Mouse (Mus musculus) retina, postnatal 7 days (tissue): ENCODE data around the gene Clec4n.
"Not testable (repeated sequence)": the region's sequence is repeated elsewhere in the genome, so short reads cannot be mapped to it uniquely, and the experiment has no call there.

Experiments
- DNase-seq: peaks from one replicate; pipeline ENCODE4 v3.0.0-alpha.2; 2012; ENCODE audit warnings: low read depth, low spot score

Clec4n gene

DNA sequence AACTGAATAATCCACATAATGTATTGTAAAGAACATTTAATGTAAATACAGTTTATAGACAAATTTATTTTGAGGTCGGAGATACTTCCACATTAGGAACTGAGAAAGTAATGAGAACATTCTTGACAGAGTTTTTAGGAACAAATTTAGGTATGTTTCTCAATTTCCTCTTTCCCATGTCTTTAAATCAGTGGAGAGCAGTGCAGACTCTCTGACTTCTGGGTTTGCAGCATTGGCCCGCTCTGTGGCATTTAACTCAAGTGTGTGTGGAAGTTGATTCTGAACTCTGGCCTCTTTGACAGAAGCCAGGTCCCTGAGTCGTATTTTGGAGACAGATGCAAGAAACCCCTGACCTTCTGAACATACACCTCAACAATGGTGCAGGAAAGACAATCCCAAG, at the start of gene Clec4n:
Clec4n (plus strand) TSS at position 200 of the 400 bp plus-strand sequence.
- no peak for DNase-seq

DNA sequence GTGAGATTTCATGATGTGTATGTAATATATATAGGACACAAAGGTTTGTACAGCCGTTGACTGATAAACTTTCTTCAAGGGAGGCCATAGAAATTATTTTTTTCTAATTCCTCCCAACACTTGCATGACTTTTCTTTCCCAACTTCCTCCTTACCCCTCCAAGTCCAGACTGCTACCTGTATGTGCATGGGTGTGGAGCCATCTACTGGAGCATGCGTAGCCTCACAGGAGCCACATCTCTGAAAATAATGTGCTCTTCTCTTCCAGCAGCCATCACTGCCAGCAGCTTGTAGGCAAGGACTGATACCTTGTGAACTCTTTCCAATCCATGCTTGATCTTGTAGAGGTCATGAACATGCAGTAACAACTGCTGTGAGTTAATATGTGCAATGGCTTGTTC, 44.8 kb upstream of the Clec4n start:
- DNase-seq, result not testable (repeated sequence)

DNA sequence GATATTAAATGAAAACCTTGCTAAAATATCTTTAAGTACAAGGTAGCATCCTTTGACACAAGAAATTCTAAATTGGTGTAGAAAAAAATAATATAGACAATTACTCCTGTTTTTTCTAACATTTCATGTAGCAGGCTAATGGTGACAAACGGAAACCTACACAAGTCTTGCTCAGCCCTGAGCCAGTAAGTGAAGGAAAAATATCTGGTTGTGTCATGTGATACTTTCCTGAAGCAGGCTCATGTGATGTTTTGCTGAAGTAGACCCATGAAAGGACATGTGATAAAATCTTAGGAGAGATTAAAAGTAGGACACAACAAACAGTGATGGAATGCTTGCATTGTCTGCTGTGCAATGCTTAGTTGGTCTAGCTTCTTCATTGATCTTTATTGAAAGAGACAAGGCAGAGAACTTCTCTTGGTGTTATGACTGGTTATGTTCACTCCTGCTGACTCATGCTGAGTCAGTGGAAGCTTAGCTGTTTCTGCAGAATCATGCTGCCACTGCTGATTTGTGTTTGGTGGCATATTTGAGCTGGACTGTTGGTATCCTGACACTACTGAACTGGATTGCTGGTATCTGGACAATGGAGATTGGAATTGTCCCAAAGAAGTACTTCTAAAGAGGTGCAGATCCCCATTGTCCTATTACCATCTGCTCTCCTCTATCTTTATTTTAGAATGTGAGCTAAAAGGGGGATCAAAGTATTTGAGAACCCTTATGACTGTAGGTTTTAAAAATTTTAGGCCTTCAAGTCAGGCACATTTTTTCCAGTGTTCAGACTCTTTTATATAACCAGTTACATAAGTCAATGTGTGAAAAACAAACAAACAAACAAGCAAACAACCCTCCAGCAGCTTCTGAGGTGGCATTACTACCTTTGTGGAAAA, 22.2 kb upstream of the Clec4n start:
- DNase-seq, result no peak

DNA sequence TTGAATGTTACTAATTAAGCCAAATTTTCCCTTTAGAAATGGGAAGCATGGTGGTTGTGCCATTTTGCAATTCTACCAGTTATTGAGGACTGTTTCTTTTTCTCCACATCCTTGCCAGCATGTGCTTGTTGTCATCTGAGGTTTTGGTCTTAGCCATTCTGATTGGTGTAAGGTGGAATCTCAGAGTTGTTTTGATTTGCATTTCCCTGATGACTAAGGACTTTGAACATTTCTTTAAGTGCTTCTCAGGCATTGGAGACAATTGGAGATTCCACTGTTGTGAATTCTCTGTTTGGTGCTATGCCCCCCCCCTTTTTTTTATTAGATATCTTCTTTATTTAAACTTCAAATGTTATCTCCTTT, 21.6 kb upstream of the Clec4n start:
- not testable (repeated sequence) for DNase-seq

DNA sequence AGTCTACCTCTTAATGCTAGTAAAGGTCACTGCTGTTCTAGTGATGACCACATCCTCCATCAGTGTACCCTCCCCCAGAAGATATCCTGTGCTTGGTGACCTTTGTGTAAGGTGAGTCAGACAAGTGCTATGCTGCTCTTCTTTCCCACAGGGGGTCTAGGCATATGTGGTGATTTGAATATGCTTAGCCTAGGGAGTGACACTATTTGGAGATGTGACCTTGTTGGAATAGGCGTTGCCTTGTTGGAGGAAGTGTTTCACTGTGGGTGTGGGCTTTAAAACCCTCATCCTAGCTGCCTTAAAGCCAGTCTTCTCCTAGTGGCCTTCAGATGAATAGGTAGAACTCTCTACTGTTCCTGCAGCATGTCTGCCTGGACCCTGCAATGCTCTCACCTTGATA, 17.9 kb upstream of the Clec4n start:
- DNase-seq, result no peak

DNA sequence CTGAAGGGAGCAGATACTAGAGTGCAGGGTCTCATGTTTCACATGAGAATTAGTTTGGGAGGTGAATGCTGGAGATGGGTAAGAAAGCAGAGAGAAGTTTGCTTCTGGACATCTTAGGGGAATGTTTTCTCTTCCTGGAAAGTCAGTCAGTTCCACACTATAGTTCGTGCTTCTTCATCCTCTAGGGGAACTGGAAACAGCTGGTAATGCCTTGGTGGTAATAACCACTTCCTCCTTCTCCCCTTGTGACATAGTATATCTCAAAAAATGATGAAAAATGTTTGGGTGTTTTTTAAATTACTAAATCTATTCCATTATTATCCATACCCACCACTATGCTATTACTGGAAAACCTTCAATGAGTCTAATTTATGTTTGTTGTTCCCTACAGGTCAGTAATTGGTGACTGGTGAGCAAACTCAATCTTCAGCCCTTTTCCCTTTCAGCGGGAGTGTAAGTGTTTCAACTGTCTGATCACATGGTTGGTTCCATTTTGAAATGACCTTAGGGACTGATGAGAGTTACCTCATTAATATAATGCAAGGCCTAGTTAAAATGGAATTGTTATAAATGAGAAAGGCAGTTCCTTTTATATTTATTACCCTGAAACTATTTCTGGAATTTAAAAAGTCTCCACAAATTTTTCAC, 2.0 kb upstream of the Clec4n start:
- no peak for DNase-seq

DNA sequence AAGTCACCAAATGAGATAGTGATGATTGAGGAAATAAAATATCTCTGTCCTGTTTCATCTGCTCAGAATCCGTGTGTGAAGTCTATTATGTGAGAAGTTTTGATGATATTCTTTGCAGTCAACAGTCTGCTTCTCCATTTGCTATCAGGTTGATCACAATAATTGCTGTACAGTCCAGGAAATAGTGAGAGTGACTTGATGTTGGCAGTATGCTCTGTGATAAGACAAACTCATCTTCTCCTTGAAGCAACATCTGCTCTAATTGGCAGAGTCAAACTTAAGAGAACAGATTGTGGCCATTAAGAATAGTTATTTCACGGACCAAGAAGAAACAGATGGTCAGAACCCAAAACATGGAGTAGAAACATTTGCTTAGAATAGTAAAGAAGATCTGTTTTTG, 1.5 kb downstream of the Clec4n start:
- no peak for DNase-seq

DNA sequence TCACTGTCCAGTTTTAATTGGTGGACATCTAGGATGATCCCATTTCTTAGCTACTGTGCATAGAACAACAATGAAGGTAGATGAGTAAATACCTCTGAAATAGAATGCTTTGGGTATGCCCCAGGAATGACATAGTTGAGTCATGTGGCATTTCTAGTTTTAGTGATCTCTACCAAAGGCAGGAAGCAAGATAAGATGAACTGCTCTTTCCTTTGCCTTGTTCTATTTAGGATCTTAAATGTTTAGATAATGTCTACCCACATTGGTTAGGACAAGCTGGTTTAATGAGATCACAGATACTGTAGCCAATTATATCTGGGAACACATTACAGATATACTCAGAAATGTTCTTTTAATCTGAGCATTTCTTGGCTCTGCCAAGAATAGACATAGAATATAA, 7.9 kb downstream of the Clec4n start:
- DNase-seq, result no peak

DNA sequence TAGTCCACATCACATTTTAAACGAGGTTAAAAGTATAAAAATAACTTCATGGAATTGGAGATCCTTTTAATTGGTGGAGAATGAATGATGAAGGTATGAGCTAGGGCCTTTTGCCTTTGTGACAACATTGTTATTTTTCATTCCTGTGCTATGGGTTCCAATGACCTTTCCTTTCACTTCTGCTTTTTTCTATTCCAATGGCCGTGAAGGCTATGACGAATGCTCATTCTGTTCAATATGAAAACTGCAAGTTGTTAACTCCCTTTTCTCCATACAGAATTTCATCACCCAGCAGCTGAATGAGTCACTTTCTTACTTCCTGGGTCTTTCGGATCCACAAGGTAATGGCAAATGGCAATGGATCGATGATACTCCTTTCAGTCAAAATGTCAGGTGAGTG, 14.6 kb downstream of the Clec4n start:
- no peak for DNase-seq

DNA sequence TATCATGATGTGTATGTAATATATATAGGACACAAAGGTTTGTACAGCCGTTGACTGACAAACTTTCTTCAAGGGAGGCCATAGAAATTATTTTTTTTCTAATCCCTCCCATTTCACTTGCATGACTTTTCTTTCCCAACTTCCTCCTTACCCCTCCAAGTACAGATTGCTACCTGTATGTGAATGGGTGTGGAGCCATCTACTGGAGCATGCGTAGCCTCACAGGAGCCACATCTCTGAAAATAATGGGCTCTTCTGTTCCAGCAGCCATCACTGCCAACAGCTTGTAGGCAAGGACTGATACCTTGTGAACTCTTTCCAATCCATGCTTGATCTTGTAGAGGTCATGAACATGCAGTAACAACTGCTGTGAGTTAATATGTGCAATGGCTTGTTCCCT, 19.2 kb downstream of the Clec4n start:
- DNase-seq, result not testable (repeated sequence)

DNA sequence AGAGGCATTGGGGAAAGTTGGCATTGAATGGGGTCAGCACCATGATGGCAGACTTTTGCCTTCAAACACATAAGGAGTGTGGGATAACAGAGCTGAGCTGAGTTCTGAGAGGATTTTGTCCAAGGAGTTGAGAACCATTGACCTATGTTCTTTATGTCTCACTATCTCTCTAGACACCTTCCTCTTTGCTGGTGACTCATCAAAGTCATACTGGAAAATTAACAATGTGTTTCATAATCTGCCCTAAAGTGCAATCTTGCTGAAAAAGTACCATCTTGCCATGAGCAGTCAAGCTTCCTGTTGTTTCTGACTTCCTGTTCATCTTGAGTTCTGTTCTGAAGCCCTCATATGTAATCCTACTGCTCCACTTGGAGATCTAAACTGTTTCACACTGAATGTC, 23.1 kb downstream of the Clec4n start:
- no peak for DNase-seq

DNA sequence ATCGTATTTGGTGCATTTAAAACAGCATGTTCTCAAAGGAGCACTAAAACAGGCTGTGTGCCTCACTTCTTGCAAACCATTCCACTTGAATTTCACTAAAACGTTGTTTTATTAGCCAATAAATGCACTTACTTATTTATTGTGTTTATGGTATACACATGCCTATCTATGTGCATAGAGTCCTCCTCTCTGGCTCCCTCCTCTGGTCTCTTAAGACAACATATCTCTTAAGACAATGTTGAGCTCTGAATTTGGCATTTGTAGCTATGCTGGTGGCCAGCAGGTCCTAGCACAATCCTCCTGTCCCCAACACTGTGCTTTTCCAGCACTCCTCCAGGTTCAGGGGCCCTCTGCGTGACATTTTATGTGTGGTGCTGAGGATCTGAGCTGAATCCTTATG, 29.3 kb downstream of the Clec4n start:
- DNase-seq, result no peak

DNA sequence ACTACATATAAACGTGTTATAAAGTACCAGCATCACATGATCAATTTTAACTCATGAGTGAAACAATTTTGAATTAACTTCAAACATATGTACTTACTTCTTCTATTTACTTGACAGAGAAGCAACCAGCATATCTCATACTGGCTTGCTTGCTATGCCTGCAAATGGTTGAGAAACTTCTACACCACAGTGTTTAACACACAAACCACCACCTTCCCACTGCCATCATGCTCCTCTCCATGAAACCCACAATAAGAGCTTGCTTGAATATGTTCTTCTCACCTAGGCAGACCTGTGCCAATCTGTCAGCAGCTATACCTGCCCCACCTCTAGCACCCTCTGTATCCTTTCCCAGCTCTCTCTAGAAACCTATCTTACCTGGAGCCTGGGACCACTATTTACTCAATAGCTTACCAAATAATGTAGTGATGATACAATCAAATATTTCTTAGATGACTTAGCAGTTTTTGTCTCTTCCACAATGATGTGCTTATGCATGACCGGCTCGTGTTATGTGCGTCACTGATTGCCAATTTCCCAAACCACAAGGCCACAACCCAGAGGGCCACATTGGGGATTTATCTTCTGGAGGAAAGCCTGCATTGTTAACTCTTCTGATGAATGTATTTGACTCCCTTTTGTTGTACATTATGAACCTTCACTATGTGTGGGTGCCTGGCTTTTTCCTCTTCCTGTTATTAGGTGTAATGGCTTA, 30.4 kb downstream of the Clec4n start:
- no peak for DNase-seq

DNA sequence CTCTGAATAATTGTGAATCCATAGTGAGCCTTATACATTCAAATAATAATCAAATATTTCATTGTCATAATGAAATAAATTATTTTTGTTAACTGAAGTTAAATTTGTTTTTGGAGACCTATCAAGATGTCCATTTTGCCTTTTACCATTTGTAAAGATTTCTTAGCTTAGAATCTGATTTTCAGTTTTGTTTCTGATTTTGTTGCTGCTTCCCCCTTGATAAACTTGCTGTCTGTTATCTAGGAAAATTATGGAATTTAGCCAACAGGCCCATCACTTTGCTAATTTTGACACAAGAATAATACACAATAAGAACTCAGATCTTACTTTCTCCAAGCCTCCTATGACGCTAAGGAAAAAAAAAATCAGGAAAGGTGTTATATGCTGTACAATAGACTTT, 31.2 kb downstream of the Clec4n start:
- no peak for DNase-seq

DNA sequence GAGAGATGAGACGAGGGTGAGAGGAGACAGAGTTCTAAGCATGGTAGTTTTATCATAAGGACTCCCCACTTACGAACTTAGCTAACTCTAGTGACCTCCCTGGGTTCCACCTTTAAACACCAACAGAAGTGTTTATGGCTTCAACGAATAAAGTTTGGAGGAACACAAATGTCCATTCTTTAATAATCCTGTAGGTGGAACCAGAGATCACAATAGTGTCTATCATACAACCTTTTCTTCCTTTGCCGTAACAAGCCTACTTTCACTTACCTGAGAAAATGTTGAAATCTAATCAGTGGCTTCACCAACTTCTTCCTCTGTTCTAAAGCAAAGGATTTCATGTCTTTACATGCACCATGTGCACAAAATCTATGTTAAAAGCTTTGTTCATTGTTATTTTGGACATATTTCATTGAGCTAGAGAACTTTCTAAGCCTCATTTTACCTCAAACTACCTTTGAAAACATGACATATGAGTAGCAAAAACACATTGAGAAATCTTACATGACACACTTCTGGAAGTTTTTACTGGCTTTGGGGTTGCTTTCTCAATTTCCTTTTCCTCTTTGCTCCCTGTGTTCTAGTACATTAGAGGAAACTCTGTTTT, 32.0 kb downstream of the Clec4n start, which contains the start of gene Clec4d:
Clec4d (plus strand) TSS at position 557 of the 607 bp plus-strand sequence.
- no peak for DNase-seq

DNA sequence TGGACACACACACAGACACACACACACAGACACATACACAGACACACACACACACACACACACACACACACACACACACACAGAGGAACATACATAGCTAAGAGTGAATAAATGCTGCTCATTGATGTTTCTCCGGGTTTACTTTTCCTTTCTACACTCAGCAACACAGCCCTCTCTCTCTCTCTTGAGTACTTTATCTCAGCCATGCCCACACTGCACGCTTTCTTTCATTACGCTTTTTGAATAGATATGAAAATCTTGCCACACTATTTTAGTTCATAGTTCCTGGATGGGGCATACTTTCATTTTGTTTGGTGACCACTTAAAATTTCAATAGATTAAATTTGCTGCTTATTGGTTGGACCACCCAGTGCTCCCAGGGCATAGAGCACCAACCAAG, 34.6 kb downstream of the Clec4n start:
- DNase-seq, result no peak

DNA sequence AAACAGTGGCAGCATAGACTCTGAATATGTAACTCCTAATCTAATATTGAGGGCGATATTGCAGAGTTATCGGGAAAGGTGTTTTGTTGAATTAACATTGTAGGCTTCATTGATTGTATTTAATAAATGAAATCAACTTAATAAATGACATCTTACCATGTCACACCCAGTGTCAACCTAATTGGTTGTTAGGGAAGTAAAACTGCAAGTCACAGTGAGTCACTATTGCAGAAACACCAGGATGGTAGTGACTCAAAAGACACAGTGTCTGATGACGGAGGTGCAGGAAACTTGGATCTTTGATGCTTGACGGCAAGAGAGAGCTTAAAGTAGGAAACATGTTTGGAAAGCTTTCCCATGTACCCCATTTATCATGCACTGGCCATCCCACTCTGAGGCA, 36.2 kb downstream of the Clec4n start:
- DNase-seq, result no peak

DNA sequence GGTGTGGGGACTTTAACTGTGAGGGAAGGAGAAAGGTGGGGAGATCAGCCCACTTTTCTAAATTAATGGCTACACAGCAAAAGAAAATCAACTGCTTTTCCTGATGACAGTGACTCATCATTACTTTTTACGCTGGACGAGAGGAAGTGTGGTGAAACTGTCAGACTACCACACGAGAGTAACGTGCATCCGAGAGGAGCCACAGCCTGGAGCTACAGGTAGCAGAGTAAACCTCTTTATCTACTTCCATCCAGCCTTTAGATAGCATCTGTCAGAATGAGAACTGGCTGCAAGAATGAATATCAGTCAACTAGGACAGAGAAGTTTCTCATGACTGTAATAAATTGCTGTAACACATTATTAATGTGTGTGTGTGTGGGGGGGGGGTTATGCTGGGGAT, 37.3 kb downstream of the Clec4n start:
- no peak for DNase-seq

DNA sequence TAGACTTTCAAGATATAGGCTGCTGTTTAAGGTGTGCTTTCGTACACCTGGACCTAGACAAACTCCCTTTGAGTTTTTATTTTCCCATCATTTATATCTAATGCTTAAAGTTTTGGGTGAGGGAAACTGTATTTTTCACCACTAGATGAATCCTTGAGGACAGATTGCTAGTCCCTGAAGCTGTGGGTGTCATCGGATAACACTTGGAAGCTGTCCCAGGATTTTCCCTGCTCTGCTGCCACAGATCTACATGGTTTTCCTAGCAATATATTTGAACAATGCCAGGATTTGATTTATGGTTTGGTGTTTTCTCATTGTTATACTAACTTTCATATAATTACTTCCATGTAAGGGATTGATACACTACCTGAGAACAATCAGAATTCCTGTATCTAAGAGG, 49.8 kb downstream of the Clec4n start:
- no peak for DNase-seq

DNA sequence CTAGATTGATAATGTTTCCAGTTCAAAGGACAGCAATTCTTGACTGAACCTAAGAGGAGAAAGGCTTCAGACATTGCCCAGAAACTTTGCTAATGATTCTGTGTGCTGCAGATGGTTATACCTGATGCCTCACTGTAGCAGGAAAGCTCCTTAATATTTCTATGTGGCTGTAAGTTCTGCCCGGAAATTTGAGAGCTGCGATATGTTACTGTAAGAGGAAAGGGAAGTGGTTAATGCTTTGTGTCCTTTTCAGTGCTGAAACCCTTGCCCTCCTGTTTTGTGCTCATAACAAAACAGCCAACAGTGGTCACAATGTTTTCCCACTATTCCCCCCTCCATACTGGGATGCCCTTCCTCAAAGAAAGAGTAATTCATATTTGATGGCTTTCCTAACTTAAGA, 56.7 kb downstream of the Clec4n start:
- no peak for DNase-seq

DNA sequence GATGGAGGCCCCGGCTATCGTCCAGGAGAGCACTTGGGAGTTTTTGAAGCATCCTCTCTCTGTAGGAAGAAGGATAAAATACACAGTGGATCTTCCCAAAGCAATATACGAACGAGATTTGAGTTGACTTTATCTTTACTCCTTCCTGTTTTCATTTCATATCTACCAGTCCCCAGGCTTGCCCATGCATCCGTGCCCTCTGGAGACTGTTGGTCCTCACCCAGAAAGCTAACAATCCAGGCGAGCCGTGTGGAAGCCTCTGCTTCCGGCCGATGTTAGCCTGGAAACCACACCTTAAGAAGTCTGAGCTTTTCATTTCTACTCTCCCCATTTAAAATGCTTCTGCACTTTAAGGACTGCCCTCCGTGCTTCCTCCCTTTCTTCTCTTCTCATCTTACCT, 59.3 kb downstream of the Clec4n start:
- DNase-seq, result no peak

DNA sequence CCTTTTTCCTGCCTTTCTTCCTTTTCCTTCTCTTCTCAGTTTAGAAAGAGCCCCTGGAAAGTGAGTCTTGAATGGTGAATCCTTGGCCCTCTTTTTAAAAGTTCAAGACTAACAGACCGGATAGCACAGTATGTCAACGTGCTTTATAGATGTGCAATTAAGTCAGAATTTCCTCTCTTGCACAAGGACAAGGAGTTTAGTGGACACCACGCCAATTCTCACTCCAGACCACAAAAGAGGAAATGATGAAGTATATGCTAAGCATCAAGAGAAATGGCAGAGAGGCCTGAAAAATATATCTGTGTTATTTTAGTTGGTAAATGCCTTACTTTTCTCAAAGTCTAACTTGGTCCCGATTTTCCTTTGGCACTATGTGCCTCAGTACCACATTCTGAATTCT, 60.1 kb downstream of the Clec4n start, which contains the start of gene Clec4e:
Clec4e (minus strand) TSS at position 118 of the 400 bp plus-strand sequence.
- no peak for DNase-seq
